Mouse (Mus musculus) liver, adult 2 months (tissue): ENCODE measurements around the gene Olfr1396.

Experiments used
- CTCF ChIP-seq: fragments of 200-500 bp; IDR thresholded peaks from 2 replicates; pipeline ENCODE4 v1.5.1; 2011; ENCODE audit warnings: low read depth, low read length, control low read depth
- POLR2A ChIP-seq: fragments of 200-500 bp; IDR thresholded peaks from 2 replicates; pipeline ENCODE4 v1.6.1; 2011; ENCODE audit warnings: low read length, control low read depth; ENCODE audit not compliant: insufficient read depth; ENCODE audit errors: extremely low read depth

DNA sequence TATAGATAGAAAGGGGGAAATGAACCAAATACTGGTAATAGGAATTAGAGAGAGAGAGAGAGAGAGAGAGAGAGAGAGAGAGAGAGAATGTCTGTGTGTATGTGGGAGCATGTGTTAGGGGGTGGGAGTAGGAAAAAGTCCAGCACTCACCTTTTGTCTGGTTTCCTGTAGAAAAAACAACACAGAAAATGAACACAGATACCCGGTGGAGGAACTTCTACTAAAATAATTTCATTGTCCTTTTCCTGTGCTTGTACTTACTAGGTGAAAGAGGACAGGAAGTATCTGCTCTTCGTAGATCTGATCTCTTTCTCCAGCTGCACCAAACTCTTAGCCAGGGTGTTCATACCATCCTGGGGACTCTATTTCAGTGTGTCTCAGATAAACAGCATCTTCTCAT is 516 bp downstream of the Olfr1396 start:
- no peak for TF ChIP-seq CTCF
- no peak for TF ChIP-seq POLR2A
